Mouse (Mus musculus) R1 (cell line): ENCODE data around the gene Cldnd2.
A peak's percentile ranks its signal among the peaks of the same experiment; 100 is the strongest.

Experiments used
- DNase-seq: peaks from one replicate; pipeline ENCODE4 v3.0.0-alpha.2; 2018; ENCODE audit warnings: low read depth, low spot score

Cldnd2 gene

DNA sequence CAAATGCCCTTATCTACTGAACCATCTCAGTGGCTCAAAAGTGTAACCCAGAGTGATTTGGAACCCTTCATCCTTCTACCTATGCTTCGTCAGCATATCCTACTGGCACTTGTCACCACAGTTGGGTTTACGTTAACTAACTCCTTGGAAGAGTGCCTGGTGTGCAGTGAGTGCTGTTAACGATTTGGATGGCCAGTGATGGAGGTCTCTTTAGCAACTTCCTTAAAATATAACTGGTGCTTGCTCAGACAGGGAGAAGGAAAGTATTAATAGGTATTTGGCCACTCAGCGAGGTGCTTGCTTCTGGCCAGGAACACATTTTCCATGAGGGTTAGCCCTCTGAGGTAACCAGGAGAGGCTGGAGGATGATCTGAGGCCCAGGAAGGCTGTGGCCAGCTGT is 7.2 kb downstream of the Cldnd2 start:
- DNase-seq: no peak

- no peak for DNase-seq
Observed at GRCm38 (mm10) chr7:43448246-43448645, 7.7 kb downstream of the Cldnd2 start.

DNA sequence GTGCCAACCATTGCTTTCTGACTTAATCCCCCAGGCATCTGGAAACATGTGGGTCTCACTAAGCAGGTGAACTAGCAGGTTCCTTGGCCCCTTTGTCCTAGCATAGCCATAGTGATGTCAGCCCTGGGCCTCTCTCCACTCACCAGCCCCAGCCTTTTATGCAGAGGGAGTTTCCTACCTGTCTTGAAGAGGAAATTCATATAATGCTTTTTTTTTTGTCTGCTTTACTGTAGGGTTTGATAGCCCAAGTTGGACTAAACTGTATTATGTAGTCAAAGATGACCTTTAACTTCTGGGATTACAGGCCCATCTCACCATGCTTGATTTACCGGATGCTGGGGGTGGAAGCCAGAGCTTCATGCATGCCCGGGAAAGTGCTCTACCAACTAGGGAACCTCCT is 9.2 kb downstream of the Cldnd2 start:
- no peak for DNase-seq

DNA sequence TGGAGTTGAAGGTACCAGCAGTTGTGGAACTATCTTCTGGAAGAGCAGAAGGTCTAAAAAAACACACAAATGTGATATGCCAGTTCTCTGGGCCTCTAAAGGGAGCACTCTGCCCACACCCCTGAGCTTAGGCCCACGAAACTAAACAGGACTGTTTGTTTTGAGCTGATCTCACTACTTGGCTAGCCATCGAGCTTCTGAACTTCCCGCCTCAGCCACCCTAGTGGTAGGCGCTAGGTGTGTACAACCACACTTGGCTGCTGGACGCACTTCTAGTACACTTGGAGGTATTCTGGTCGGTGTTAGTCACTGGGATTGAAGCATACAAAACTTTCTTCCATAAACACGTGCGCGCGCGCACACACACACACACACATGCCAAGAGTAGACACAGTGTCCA is 11.1 kb downstream of the Cldnd2 start:
- no peak for DNase-seq

DNA sequence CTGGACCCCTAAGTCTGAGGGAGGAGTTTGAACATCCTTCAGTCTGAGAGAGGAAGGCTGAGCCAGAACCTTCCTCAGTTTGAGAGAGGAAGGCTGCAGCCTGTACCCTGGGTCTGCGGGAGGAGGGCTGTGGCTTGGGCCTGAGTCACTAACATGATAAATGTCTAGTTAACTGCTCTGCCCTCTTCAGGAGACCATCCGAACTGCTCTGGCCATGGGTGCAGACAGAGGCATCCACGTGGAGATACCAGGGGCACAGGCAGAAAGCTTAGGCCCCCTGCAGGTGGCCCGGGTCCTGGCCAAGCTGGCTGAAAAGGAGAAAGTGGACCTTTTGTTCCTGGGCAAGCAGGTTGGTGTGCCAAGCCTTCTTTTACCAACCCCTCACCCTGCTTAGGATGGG is 12.0 kb downstream of the Cldnd2 start:
- peak; percentile 75 for DNase-seq

GRCm38 (mm10) chr7:43453599-43454355 is 13.2 kb downstream of the Cldnd2 start:
- no peak for DNase-seq

- no peak for DNase-seq
Observed at GRCm38 (mm10) chr7:43454371-43454770, 13.8 kb downstream of the Cldnd2 start.

DNA sequence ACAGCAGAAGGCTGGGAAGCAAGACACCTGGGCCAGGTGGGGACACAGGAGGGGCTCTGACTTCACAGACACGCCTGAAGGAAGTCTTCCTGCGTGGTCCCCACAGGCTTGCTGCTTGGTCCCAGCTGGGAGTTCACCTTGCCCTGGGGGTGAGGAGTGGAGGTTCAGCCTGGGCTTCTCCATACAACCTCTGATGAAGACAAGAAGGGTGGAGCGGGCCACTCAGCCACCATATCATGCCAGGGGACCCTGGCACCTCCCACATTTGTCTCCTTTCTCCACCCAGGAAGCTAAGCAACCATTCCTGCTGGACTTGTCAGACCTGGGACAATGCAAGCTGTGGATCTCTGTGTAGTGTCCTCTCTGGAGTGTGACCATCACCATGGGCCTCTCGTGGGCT is 22.3 kb downstream of the Cldnd2 start, which contains the start of gene Vsig10l:
Vsig10l (plus strand) TSS at position 301 of the 400 bp plus-strand sequence.
- no peak for DNase-seq

DNA sequence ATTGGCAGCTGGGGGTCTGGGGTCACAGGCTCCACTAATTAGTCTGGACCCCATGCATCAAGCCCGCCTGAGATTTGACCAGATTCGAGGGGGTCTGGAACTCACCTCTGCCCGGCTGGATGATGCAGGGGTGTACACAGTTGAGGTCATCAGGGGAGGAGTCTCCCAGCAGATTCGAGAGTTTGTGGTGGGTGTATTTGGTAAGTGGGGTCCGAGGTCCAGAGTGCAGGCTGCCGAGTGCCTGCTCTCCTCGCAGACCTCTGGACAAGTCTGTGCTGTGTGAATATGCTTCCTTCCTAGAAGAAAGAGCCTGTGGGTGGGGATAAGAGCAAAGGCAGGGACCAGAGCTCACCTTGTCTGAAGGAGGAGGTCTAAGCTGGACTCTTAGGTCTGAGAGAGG is 23.4 kb downstream of the Cldnd2 start:
- DNase-seq: no peak

- DNase-seq: no peak
Observed at GRCm38 (mm10) chr7:43464864-43465343, 24.3 kb downstream of the Cldnd2 start.

GRCm38 (mm10) chr7:43465344-43466098 is 24.9 kb downstream of the Cldnd2 start:
- DNase-seq: peak; percentile 97

DNA sequence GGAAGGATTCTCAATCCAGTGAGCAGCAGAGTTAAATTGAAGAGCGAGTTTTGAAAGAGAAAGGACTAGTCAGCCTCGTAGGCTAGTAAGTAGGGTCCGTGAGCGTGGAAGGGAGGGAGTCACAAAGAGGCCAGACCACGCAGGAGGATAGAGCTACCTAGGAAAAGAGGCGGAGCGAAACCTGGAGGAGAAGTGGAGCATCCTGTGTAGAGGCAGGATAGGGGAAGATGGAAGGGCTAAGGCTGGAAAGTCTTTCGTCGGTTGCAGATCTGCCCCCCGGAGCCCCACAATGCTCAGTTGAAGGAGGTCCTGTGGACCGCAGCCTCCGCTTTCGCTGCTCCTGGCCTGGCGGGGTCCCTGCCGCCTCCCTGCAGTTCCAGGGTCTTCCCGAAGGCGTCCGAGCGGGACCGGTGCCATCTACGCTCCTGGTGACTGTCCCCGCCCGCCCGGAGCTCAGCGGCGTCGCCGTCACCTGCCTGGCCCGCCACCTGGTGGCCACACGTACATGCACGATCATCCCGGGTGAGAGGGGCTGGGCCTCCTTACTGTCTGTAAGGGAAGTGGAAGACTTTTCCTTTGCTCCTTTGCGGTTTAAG is 25.6 kb downstream of the Cldnd2 start:
- peak; percentile 87 for DNase-seq

- peak; percentile 73 for DNase-seq
Observed at GRCm38 (mm10) chr7:43470373-43470772, 29.8 kb downstream of the Cldnd2 start.

GRCm38 (mm10) chr7:43475706-43476105 is 35.1 kb downstream of the Cldnd2 start:
- peak; percentile 84 for DNase-seq

DNA sequence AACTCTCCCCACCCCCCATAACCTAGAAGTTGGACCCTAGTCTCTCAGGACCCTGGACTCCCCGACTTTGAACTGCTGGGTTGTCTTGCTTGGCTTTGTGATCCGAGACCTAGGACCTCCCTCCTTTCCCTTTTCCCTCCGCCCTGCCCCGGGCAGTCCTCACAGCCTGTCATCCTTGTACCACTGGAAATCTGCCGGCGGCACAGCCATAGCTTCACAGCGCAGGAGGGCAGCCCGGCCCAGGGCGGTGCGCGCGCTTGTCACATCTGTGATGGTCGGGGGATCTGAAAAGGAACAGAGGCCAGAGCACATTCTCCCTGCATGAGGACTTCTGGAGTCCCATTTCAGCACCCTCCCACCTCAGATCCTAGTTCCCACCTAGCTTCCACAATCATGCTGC is 35.8 kb downstream of the Cldnd2 start:
- DNase-seq: peak; percentile 21

- no peak for DNase-seq
Observed at GRCm38 (mm10) chr7:43481191-43481590, 40.6 kb downstream of the Cldnd2 start.

- no peak for DNase-seq
Observed at GRCm38 (mm10) chr7:43482090-43482716, 41.6 kb downstream of the Cldnd2 start.

GRCm38 (mm10) chr7:43483236-43483635 is 42.7 kb downstream of the Cldnd2 start:
- DNase-seq: peak; percentile 52

DNA sequence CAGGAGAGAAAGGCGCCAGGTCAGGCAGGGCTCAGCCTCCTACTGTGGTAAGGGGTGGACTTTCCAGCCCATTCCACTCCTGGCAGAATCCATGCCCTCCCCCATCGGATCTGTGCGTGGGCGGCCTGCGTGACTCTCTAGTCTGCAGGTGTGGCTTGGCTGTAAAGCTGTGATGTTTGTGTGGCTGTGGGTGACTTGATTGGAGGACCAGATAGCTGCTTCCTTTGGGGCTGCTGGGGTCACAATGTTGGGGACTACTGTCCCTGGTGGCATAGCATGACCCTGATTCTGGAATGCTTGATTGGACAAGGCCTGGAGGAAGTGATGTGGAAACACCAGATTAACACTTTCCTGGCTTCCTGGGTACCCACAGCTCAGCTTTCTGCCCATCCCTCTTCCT is 48.1 kb downstream of the Cldnd2 start:
- no peak for DNase-seq

GRCm38 (mm10) chr7:43489631-43490125 is 49.1 kb downstream of the Cldnd2 start, which contains the start of gene Iglon5:
Gene Iglon5, minus strand, starts transcription at chr7:43490075.
- DNase-seq: no peak

DNA sequence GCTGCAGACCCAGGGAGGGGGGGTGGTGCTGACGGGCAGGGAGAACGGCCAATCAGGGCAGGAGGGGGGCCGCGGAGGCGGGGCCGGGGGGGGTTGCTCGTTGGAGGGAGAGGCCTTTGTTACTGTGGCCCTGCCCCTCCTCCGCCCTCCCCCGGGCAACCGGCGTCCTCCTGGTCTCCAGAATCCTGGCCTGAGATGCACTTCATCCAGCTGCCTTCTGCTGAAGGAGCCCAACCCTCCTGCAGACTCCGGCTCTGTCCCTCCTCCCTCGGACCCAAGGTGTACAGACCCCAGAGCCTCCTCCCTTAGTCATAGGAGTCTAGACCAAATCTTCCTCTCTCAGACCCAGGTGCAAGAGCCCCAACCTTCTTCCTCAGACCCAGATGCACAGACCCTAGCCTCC is 49.6 kb downstream of the Cldnd2 start:
- peak; percentile 59 for DNase-seq

DNA sequence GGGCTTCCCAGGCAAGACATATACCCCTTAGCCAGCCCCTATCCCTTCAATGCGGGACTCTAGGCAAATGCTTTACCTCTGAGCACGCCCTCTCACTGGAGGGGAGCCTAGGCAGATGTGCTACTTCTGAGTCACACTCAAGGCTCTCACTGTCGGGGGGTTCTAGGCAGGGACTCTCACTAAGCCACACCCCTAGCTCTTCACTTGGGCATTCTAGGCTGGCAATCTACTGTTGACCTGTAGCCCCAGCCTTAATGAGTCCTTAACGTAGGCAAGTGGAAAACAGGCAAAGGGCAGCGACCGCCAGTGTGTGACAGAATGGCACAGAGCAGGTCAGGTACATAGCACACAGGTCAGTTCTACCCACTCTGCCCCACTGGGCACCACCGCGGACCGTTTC is 50.3 kb downstream of the Cldnd2 start:
- DNase-seq: no peak
